Mouse (Mus musculus) neural tube, embryonic 11.5 days (tissue): ENCODE data around the gene Fndc5. TPM values are rescaled to one million over a fixed set of nuclear protein-coding genes. Genes with fewer than 3 reads are reported as not detected.

Experiments used
- ATAC-seq: fragments of 200-750 bp; cut with Nextera tagmentation; 2 replicates; pipeline ENCODE4 v1.8.0; 2017; ENCODE audit warnings: moderate number of reproducible peaks, mild to moderate bottlenecking, moderate TSS enrichment, moderate library complexity; ENCODE audit not compliant: insufficient read depth, low FRiP score, low TSS enrichment
- DNase-seq: peaks from one replicate; pipeline ENCODE4 v3.0.0-alpha.2; 2015; ENCODE audit warnings: low spot score
- H3K27ac ChIP-seq: fragments of 300-500 bp; sonication (generic); 2 replicates; pipeline ENCODE4 v1.5.1; 2014; ENCODE audit warnings: low read depth, mild to moderate bottlenecking, low read length
- H3K27me3 ChIP-seq: fragments of 300-500 bp; sonication (generic); 2 replicates; pipeline ENCODE4 v1.6.1; 2014; ENCODE audit warnings: mild to moderate bottlenecking, low read length, mixed read lengths; ENCODE audit not compliant: control insufficient read depth, insufficient read depth
- H3K36me3 ChIP-seq: fragments of 300-500 bp; sonication (generic); 2 replicates; pipeline ENCODE4 v1.6.1; 2014; ENCODE audit warnings: mild to moderate bottlenecking, low read length, moderate library complexity, mixed read lengths; ENCODE audit not compliant: control insufficient read depth, insufficient read depth
- H3K4me1 ChIP-seq: fragments of 300-500 bp; sonication (generic); 2 replicates; pipeline ENCODE4 v1.6.1; 2014; ENCODE audit warnings: low read length, mixed read lengths; ENCODE audit not compliant: control insufficient read depth, insufficient read depth
- H3K4me2 ChIP-seq: fragments of 300-500 bp; sonication (generic); 2 replicates; pipeline ENCODE4 v1.6.1; 2014; ENCODE audit warnings: low read depth, mild to moderate bottlenecking, moderate library complexity
- H3K4me3 ChIP-seq: fragments of 300-500 bp; sonication (generic); 2 replicates; pipeline ENCODE4 v1.5.1; 2014; ENCODE audit warnings: low read depth, low read length
- H3K9ac ChIP-seq: fragments of 300-500 bp; sonication (generic); 2 replicates; pipeline ENCODE4 v1.6.1; 2014; ENCODE audit warnings: mild to moderate bottlenecking, low read length
- H3K9me3 ChIP-seq: fragments of 300-500 bp; sonication (generic); 2 replicates; pipeline ENCODE4 v1.6.1; 2016; ENCODE audit warnings: low read length; ENCODE audit not compliant: control insufficient read depth
- WGBS: fragments of 180-500 bp; shearing (Covaris S2); extraction: QIAGEN DNeasy Blood & Tissue Kit; methylation state at CpG from one replicate; pipeline ENCODE4 v1.1.7; 2014; 5-methylcytosine and 5-hydroxymethylcytosine counted together
- polyA plus RNA-seq: library from polyadenylated mRNA; unstranded; fragments of >200 nt; fragmentation: Nextera tagmentation; extraction: Ambion mirVana; gene quantifications from 2 replicates; pipeline ENCODE4 v1.2.1, GENCODE M21; 2014

Fndc5 gene
- polyA plus RNA-seq, 1 experiment from 2014 or later, result 26.2 TPM

DNA sequence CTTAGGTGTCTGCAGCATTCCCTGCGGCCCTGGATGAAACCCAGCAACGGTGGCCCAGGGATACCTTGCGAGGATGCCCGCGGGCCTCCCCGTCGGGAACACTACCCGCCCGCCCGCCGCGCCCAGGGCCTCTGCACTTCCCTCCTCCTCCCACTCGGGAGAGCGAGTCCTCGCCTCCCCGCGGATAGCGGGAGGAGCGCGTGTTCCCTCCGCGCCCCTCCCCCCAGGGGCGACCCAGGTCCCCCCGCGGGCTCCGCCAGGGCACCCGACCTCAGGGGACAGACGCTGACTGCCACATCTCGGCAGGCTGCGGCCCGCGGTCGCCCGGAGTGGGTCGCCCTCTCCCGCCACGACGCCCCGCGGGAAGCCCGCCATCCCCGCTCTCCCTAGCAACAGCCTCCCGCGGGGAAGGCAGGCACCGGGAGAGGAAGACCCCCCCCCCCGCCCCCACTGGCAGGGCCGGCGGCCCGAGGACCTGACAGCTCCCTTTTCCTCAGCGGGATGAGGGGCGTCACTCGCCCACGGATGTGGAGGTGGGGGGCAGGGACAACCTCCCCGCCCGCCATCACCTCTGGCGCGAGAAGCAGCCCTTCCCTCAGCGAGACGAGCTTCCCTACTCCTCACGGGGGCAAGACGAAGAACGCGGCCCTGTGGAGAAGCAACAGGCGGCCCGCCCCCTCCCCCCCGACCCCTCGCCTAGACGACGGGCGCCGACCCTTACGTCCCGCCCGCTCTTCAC, 52.2 kb downstream of the Fndc5 start:
- Histone ChIP-seq H3K36me3 (no peaks in the 10 kb centered on the region), H3K27me3 (no peaks in the 10 kb centered on the region), H3K4me2 (peak overlapping the region; percentile 71), H3K4me1 (peaks cover 10% of the 10 kb centered on the region; the same call in 1 of the 2 replicates), H3K9ac (peak overlapping the region; percentile 86), H3K4me3 (peak overlapping the region; percentile 81), H3K9me3 (no peaks in the 10 kb centered on the region), H3K27ac (peak overlapping the region; percentile 85)
- under 1% methylated on average over 52 of the region's 74 CpGs for WGBS
- DNase-seq (no peak), ATAC-seq (peak; percentile 46)

DNA sequence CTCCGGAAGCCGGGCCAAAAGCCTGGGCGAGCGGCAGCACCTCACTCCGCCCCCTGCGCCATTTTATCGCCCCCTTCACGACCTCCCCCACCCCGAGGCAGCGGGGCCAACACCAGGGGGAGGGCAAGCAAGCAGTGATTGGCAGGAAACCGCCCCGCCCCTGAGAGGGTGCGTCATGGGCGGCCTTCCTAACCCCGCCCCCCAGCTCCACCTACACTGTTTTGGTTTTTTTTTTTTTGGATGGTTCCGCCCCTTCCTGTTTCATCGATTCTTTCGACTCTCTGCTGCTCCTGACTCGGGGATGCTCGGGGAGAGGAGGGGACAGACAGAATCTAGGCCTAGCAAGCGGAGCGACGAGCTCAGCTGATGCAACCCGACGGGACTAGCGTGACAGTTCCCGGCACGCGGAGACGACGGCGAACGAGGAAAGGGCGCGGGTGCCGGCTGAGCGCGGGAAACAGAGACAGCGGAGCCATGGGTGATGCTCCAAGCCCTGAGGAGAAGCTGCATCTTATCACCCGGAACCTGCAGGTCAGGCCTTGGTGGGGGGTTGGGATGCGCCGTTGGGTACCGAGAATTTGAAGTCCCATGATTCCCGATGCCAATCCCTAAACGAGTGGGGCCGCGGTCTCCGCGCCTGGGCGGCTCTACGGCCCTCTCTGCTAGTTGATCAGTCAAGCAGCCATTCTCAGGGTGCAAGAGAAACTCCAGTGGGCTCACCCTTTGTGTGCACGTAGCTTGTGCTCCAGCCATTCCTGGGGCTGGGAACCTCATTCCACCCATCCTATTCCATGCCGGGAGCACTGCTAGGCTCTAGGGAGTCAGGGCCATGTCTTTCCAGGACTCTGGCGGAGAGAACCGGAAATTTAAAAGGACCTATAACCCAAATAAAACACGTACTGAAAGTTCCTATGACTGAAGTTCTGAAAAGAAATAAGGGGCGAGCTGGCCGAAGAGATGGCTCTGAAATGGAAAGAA, 53.0 kb downstream of the Fndc5 start, which contains the start of the genes S100pbp and Yars:
Gene S100pbp, minus strand, starts transcription at position 186 of the 978 bp plus-strand sequence.
Gene Yars, plus strand, starts transcription at position 219 of the 978 bp plus-strand sequence.
- peak; percentile 86 for ATAC-seq
- Histone ChIP-seq H3K9ac (peak within 1 kb of the TSS; percentile 86), H3K9me3 (no peaks in the 10 kb centered on the region), H3K4me3 (peak within 1 kb of the TSS; percentile 81), H3K4me2 (peak within 1 kb of the TSS; percentile 82), H3K36me3 (no peaks in the 10 kb centered on the region), H3K27me3 (no peaks in the 10 kb centered on the region), H3K4me1 (peaks cover 10% of the 10 kb centered on the region; the same call in 1 of the 2 replicates), H3K27ac (peak within 1 kb of the TSS; percentile 85)
- under 1% methylated on average over 58 of the region's 58 CpGs for WGBS
- DNase-seq, result peak; percentile 99

DNA sequence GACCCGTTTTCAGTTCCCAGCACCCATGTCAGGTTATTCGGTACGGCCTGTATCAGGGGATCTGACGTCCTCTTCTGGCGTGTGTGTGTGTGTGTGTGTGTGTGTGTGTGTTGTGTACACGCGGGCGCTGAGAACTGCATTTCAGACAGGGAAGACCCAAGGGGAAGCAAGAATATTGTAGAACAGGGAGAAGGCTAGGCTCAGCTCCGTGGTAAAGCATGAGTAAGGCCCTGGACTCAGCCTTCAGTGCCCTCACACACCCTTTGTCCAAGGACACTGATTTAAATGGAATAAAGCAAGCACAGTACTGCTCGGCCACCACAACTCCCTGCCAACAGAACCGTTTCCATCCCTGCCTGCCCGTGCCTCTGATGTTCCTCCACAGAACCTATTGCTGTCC, 53.7 kb downstream of the Fndc5 start:
- Histone ChIP-seq H3K4me3 (peak overlapping the region; percentile 81), H3K9ac (peak overlapping the region; percentile 81), H3K9me3 (no peaks in the 10 kb centered on the region), H3K4me2 (peak overlapping the region; percentile 82), H3K36me3 (peaks cover 2% of the 10 kb centered on the region; the same call in 1 of the 2 replicates), H3K27me3 (no peaks in the 10 kb centered on the region), H3K4me1 (peaks cover 10% of the 10 kb centered on the region; the same call in 1 of the 2 replicates), H3K27ac (0 out of 2 replicates have a peak overlapping the region, but pooled peaks have one; percentile 80)
- DNase-seq (no peak), ATAC-seq (no peak)
- 5% methylated on average over 12 of the region's 12 CpGs for WGBS

DNA sequence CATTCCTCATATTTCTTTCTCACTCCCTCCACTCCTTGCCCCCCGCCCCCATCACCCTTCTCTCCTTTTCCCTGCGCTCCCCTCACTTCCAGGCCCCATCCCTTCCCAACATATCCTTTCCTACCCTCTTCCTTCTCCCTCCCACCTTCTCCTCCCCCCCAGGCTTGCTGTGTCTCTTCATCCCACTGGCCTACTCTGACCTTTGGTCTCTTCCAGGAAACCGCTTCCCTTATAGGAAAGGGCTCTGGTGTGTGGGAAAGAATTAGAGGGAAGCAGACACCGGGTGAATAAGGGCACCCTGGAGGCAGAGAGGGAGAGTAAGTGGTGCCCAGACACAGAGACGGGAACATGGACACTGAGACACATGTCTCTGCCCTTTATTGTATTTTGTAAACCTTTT, 54.9 kb downstream of the Fndc5 start:
- no peak for ATAC-seq
- peaks cover 10% of the 10 kb centered on the region; the same call in 1 of the 2 replicates for H3K4me1 ChIP-seq
- DNase-seq, result no peak
- no peaks in the 10 kb centered on the region for H3K27me3 ChIP-seq
- peaks cover 4% of the 10 kb centered on the region; the same call in 1 of the 2 replicates for H3K36me3 ChIP-seq
- no peak overlapping the region for H3K4me3 ChIP-seq
- 70% methylated on average over 5 of the region's 5 CpGs for WGBS
- H3K27ac ChIP-seq, result no peak overlapping the region
- H3K9ac ChIP-seq, result no peak overlapping the region
- H3K9me3 ChIP-seq, result no peaks in the 10 kb centered on the region
- H3K4me2 ChIP-seq, result no peak overlapping the region

Other genes with a start within 250 kb of the Fndc5 start
- gene Azin2, start 174.6 kb upstream of the Fndc5 start, polyA plus RNA-seq, result 12.9 and 14.6 TPM in 2 replicates
- gene Ak2, start 145.0 kb upstream of the Fndc5 start, polyA plus RNA-seq, result 133 and 134 TPM in 2 replicates
- 11.8 and 13.6 TPM in 2 replicates for gene Rnf19b, start 78.7 kb upstream of the Fndc5 start, polyA plus RNA-seq
- 1.5 TPM in 2 replicates for gene Tmem54, start 31.5 kb upstream of the Fndc5 start, polyA plus RNA-seq
- 7.2 and 8.9 TPM in 2 replicates for gene Hpca, start 15.0 kb upstream of the Fndc5 start, polyA plus RNA-seq
- gene S100pbp, start 52.7 kb downstream of the Fndc5 start, polyA plus RNA-seq, result 21.3 and 21.5 TPM in 2 replicates
- 103 and 115 TPM in 2 replicates for gene Yars, start 52.8 kb downstream of the Fndc5 start, polyA plus RNA-seq
- gene C77080, start 124.4 kb downstream of the Fndc5 start, polyA plus RNA-seq, result 3.9 and 4.3 TPM in 2 replicates
- gene Sync, start 150.6 kb downstream of the Fndc5 start, polyA plus RNA-seq, result 1.3 and 1.6 TPM in 2 replicates
- 483 and 511 TPM in 2 replicates for gene Rbbp4, start 198.4 kb downstream of the Fndc5 start, polyA plus RNA-seq
- 36.7 and 42.4 TPM in 2 replicates for gene Zbtb8os, start 198.7 kb downstream of the Fndc5 start, polyA plus RNA-seq
- gene Zbtb8a, start 241.1 kb downstream of the Fndc5 start, polyA plus RNA-seq, result 6.7 and 7.4 TPM in 2 replicates